Mouse (Mus musculus) stomach, embryonic 16.5 days (tissue): ENCODE results near the gene Dbp. TPM values are rescaled to one million over a fixed set of nuclear protein-coding genes. Genes with fewer than 3 reads are reported as not detected.

ENCODE experiments used
- ATAC-seq: fragments of 200-750 bp; cut with Nextera tagmentation; 2 replicates; pipeline ENCODE4 v1.8.0; 2017; ENCODE audit warnings: moderate number of reproducible peaks, moderate TSS enrichment; ENCODE audit not compliant: insufficient read depth, low FRiP score
- H3K27ac ChIP-seq: fragments of 300-500 bp; sonication (generic); 2 replicates; pipeline ENCODE4 v1.5.1; 2014; ENCODE audit warnings: low read length
- H3K27me3 ChIP-seq: fragments of 300-500 bp; sonication (generic); 2 replicates; pipeline ENCODE4 v1.6.1; 2014; ENCODE audit warnings: low read length, control low read depth, mixed read lengths; ENCODE audit not compliant: control insufficient read depth, insufficient read depth
- H3K36me3 ChIP-seq: fragments of 300-500 bp; sonication (generic); 2 replicates; pipeline ENCODE4 v1.6.1; 2014; ENCODE audit warnings: low read length; ENCODE audit not compliant: control insufficient read depth, insufficient read depth
- H3K4me1 ChIP-seq: fragments of 300-500 bp; sonication (generic); 2 replicates; pipeline ENCODE4 v1.6.1; 2014; ENCODE audit warnings: low read length, control low read depth, mixed read lengths; ENCODE audit not compliant: control insufficient read depth, insufficient read depth
- H3K4me2 ChIP-seq: fragments of 300-500 bp; sonication (generic); 2 replicates; pipeline ENCODE4 v1.6.1; 2014; ENCODE audit warnings: low read depth, low read length, mixed read lengths
- H3K4me3 ChIP-seq: fragments of 300-500 bp; sonication (generic); replicated peaks from 2 replicates; pipeline ENCODE4 v1.5.1; 2014; ENCODE audit warnings: mild to moderate bottlenecking, low read length
- H3K9ac ChIP-seq: fragments of 300-500 bp; sonication (generic); 2 replicates; pipeline ENCODE4 v1.6.1; 2014; ENCODE audit warnings: low read length
- H3K9me3 ChIP-seq: fragments of 300-500 bp; sonication (generic); replicated peaks from 2 replicates; pipeline ENCODE4 v1.6.1; 2016; ENCODE audit warnings: low read length, control low read depth; ENCODE audit not compliant: control insufficient read depth
- WGBS: fragments of 180-500 bp; shearing (Covaris S2); extraction: QIAGEN DNeasy Blood & Tissue Kit; methylation state at CpG from one replicate; pipeline ENCODE4 v1.1.7; 2014; 5-methylcytosine and 5-hydroxymethylcytosine counted together
- polyA plus RNA-seq: library from polyadenylated mRNA; unstranded; fragments of >200 nt; fragmentation: Nextera tagmentation; extraction: Ambion mirVana; gene quantifications from 2 replicates; pipeline ENCODE4 v1.2.1, GENCODE M21; 2015

The Dbp gene
- polyA plus RNA-seq, 1 experiment from 2014 or later: 2.9 TPM

DNA sequence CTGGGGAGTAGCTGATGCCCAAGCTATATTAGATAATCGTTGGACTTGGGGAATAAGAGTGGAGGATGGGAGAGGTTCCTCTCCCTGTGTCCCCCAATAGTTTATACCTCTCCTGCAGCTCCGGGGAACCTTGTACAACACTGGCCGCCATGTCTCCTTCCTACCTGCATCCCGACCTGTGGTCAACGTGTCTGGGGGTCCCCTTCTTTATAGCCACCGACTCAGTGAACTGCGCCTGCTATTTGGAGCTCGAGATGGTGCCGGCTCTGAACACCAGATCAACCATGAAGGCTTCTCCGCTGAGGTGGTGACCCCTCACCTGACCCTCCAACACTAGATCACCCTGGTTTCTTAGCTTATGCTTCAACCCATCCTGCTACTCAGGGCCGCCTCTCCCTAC, 2.6 kb upstream of the Dbp start:
- peaks cover 20% of the 10 kb centered on the region; the same call in 1 of the 2 replicates for H3K27me3 ChIP-seq
- peaks cover 33% of the 10 kb centered on the region for H3K4me1 ChIP-seq
- ATAC-seq: no peak
- H3K4me3 ChIP-seq: no peak overlapping the region
- H3K27ac ChIP-seq: no peak overlapping the region
- no peak overlapping the region for H3K9ac ChIP-seq
- WGBS: 94% methylated on average over 11 of the region's 11 CpGs
- H3K9me3 ChIP-seq: no peaks in the 10 kb centered on the region
- H3K36me3 ChIP-seq: no peaks in the 10 kb centered on the region
- H3K4me2 ChIP-seq: no peak overlapping the region

DNA sequence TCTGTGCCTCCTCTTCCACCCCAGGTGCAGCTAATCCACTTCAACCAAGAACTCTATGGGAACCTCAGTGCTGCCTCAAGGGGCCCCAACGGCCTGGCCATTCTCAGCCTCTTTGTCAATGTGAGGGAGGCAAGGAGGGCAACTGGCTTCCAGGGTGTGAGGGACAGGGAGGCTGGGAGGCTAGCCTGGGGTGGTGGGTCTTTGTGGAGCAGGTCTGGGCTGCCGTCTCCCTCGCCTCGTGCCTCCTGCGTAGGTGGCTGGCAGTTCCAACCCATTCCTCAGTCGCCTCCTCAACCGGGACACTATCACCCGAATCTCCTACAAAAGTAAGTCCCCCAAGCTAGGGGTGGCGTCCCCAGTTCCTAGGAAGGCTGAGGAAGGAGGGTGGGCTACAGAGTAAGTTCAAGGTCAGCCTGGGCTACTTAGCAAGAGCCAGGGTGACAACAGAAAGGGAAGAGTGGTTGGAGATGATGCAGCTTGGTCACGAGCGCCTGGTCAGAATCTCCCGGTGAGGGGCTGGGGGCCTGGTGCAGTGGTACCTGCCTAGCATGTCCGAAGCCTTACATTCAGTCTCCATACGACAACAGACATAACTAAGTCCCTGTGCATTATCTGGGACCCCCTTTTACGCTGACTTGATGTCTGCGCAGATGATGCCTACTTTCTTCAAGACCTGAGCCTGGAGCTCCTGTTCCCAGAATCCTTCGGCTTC, 1.9 kb upstream of the Dbp start:
- H3K36me3 ChIP-seq: no peaks in the 10 kb centered on the region
- no peak overlapping the region for H3K4me3 ChIP-seq
- WGBS: 87% methylated on average over 17 of the region's 17 CpGs
- H3K27ac ChIP-seq: no peak overlapping the region
- H3K9ac ChIP-seq: no peak overlapping the region
- no peaks in the 10 kb centered on the region for H3K9me3 ChIP-seq
- ATAC-seq: no peak
- H3K27me3 ChIP-seq: peaks cover 20% of the 10 kb centered on the region; the same call in 1 of the 2 replicates
- peaks cover 37% of the 10 kb centered on the region for H3K4me1 ChIP-seq
- no peak overlapping the region for H3K4me2 ChIP-seq

DNA sequence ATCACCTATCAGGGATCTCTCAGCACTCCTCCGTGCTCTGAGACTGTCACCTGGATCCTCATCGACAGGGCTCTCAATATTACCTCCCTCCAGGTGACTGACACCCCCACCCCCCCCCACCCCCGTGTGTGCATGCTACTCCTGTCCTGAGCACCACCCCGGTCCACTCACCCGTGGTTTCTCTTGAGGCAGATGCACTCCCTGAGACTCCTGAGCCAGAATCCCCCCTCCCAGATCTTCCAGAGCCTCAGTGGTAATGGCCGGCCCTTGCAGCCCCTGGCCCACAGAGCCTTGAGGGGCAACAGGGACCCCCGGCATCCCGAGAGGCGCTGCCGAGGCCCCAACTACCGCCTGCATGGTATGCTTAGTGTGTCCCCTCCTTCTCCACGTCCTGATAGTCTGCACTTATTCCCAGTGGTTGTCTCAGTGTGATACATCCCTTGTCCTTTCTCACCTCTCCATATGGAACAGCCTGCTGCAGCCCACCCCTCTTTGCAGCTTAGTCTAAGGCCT, 1.3 kb upstream of the Dbp start:
- 38% methylated on average over 12 of the region's 12 CpGs for WGBS
- no peaks in the 10 kb centered on the region for H3K9me3 ChIP-seq
- H3K36me3 ChIP-seq: no peaks in the 10 kb centered on the region
- peak overlapping the region; percentile 90 for H3K27ac ChIP-seq
- H3K4me1 ChIP-seq: peaks cover 43% of the 10 kb centered on the region
- H3K9ac ChIP-seq: peak overlapping the region; percentile 77
- H3K4me3 ChIP-seq: peak overlapping the region; percentile 71
- H3K4me2 ChIP-seq: peak overlapping the region; percentile 93
- no peak for ATAC-seq
- peaks cover 19% of the 10 kb centered on the region; the same call in 1 of the 2 replicates for H3K27me3 ChIP-seq

DNA sequence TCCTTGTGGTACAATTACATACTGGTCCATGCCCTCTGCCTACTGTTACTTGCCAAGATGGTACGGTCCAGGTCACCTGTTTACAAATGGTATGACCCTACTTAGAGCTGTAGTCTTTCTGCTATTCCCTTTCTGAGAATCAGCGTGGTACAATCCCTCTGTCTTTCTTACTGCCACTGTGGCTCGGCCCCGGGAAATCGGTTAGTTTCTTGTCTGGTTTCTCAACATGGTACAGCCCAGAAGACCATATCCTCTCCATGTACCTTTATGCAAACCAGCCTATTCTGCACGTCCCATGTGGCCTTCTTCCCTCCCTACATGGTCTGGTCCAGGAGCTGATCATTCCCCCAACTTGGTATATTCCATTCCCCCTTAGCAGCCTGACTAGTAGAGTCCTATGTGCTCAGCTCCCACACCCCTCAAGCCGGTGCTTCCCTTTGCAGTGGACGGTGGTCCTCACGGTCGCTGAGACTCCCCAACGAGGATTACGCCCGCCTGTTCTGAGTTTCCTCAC, 785 bp upstream of the Dbp start:
- no peaks in the 10 kb centered on the region for H3K36me3 ChIP-seq
- no peaks in the 10 kb centered on the region for H3K9me3 ChIP-seq
- ATAC-seq: peak; percentile 54
- H3K27me3 ChIP-seq: peaks cover 14% of the 10 kb centered on the region; the same call in 1 of the 2 replicates
- under 1% methylated on average over 13 of the region's 13 CpGs for WGBS
- peaks cover 43% of the 10 kb centered on the region for H3K4me1 ChIP-seq
- H3K4me3 ChIP-seq: peak overlapping the region; percentile 71
- peak overlapping the region; percentile 90 for H3K27ac ChIP-seq
- H3K4me2 ChIP-seq: peak overlapping the region; percentile 93
- peak overlapping the region; percentile 77 for H3K9ac ChIP-seq

DNA sequence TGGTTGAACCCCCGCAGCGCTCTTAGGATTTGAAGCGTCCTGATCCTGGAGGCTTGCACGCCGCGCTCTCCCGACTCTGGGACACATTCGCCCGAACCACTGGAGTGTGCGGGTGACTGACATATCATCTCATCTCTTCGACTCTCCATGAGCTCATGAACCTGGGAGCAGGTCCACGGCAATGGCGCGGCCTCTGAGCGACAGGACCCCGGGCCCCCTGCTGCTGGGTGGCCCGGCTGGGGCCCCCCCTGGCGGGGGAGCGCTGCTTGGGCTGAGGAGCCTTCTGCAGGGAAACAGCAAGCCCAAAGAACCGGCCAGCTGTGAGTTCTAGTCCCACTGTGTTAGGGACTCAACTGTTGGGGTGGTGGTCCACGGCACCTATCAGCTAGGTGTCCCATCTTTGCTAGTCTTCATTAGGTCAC, 566 bp downstream of the Dbp start:
- H3K4me2 ChIP-seq: peak overlapping the region; percentile 93
- no peaks in the 10 kb centered on the region for H3K9me3 ChIP-seq
- peak overlapping the region; percentile 80 for H3K9ac ChIP-seq
- H3K36me3 ChIP-seq: no peaks in the 10 kb centered on the region; the same call in 1 of the 2 replicates
- peaks cover 1% of the 10 kb centered on the region; the same call in 1 of the 2 replicates for H3K27me3 ChIP-seq
- H3K4me1 ChIP-seq: peaks cover 36% of the 10 kb centered on the region
- H3K27ac ChIP-seq: peak overlapping the region; percentile 97
- WGBS: under 1% methylated on average over 21 of the region's 21 CpGs
- H3K4me3 ChIP-seq: peak overlapping the region; percentile 71
- no peak for ATAC-seq

DNA sequence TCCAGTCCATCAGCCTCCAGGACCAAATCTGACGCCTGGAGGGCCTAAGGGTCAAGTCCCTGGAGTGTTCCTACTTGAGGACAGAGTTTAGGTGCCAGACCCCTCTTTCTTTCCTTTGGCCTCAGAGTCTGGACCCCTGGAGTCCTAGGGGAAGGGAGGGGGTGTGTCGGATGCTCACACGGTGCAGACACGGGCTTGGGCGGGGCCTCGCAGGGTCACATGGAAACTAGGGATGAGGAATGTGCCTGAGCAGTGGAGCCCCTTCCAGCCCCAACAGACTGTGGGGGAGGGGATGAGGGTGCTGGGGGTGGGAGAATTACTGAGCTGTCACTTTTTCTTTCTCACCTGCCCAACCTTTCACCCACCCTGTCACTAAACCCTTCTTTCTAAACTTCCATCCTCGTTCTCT, 989 bp downstream of the Dbp start:
- no peaks in the 10 kb centered on the region for H3K27me3 ChIP-seq
- peak overlapping the region; percentile 93 for H3K4me2 ChIP-seq
- H3K36me3 ChIP-seq: no peaks in the 10 kb centered on the region; the same call in 1 of the 2 replicates
- peak overlapping the region; percentile 97 for H3K27ac ChIP-seq
- peak overlapping the region; percentile 71 for H3K4me3 ChIP-seq
- H3K4me1 ChIP-seq: peaks cover 34% of the 10 kb centered on the region
- H3K9ac ChIP-seq: peak overlapping the region; percentile 80
- no peaks in the 10 kb centered on the region for H3K9me3 ChIP-seq
- 2% methylated on average over 7 of the region's 7 CpGs for WGBS
- ATAC-seq: no peak

DNA sequence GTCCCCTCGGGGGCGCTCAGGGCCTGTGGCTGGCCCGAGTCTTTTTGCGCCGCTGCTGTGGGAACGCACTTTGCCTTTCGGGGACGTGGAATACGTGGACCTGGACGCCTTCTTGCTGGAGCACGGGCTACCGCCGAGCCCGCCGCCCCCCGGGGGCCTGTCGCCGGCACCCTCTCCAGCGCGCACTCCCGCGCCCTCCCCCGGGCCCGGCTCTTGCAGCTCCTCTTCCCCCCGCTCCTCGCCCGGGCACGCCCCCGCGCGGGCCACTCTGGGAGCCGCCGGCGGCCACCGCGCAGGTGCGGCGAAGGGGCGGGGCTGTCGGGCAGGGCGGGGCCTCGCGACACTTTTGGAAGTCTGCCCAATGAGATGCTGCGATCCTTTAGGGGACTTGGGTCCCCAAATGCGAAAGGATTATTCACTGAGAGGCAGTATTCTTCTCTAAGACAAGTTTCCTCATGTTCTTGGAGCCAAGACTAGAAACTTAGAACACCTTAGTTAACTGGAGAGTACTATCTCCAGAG, 1.9 kb downstream of the Dbp start:
- under 1% methylated on average over 45 of the region's 45 CpGs for WGBS
- H3K27ac ChIP-seq: peak overlapping the region; percentile 97
- H3K9ac ChIP-seq: peak overlapping the region; percentile 80
- H3K4me1 ChIP-seq: peaks cover 34% of the 10 kb centered on the region
- H3K27me3 ChIP-seq: no peaks in the 10 kb centered on the region
- H3K9me3 ChIP-seq: no peaks in the 10 kb centered on the region
- peak overlapping the region; percentile 93 for H3K4me2 ChIP-seq
- peak; percentile 22 for ATAC-seq
- peak overlapping the region; percentile 71 for H3K4me3 ChIP-seq
- peaks cover 3% of the 10 kb centered on the region; the same call in 1 of the 2 replicates for H3K36me3 ChIP-seq

DNA sequence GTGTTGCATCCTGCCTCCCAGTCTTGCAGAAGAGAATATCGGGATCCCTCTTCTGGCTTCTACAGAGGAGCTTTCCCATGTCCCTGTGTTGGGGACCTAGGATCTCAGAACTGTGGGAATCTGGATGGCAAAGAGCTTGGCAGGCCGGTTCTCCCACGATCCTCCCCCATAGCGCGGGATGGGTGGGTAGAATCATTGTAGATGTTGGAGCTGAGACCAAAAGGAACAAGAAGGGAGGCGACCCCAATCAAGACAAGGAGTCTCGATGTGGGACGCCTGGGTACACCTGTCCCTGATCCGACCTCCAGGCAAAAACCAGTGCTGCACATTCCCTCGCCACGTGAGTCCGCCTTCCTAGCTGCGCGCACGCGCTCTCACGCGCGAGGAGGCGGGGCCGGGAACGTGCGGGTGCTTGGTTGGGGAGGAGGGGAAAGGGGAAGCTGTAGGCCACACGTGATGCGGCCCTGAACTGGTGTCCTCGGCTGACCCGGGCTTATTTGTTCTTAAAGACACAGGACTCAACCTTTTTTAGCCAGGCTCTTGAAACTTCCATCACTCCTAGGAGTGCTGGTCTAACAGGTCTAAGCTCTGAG, 2.6 kb downstream of the Dbp start:
- peaks cover 34% of the 10 kb centered on the region for H3K4me1 ChIP-seq
- H3K4me3 ChIP-seq: peak overlapping the region; percentile 71
- WGBS: 1% methylated on average over 27 of the region's 27 CpGs
- peak; percentile 22; the same call in 1 of the 2 replicates for ATAC-seq
- H3K36me3 ChIP-seq: peaks cover 3% of the 10 kb centered on the region; the same call in 1 of the 2 replicates
- no peaks in the 10 kb centered on the region for H3K9me3 ChIP-seq
- H3K27ac ChIP-seq: peak overlapping the region; percentile 97
- peak overlapping the region; percentile 80 for H3K9ac ChIP-seq
- H3K4me2 ChIP-seq: peak overlapping the region; percentile 93
- no peaks in the 10 kb centered on the region for H3K27me3 ChIP-seq
